Mouse (Mus musculus) monocyte, adult 5-6 weeks (primary cell): ENCODE measurements around the gene Slc38a9. TPM values are rescaled to one million over a fixed set of nuclear protein-coding genes. Genes with fewer than 3 reads are reported as not detected.

ENCODE experiments used
- ATAC-seq: fragments of 153-309, 156-312 bp; replicated peaks from 2 replicates; pipeline ENCODE4 v1.8.0; 2017; ENCODE audit warnings: mild to moderate bottlenecking; ENCODE audit not compliant: low TSS enrichment, insufficient number of reproducible peaks, severe bottlenecking, poor library complexity, low FRiP score
- total RNA-seq: library from RNA; stranded (forward); fragments of 200-1000, 200-491, 200-594 nt; gene quantifications from 3 replicates; pipeline ENCODE4 v1.2.3, GENCODE M21; 2017

The Slc38a9 gene
- 33.1 to 48.4 TPM (median 35.9 TPM) in 3 replicates for total RNA-seq

DNA sequence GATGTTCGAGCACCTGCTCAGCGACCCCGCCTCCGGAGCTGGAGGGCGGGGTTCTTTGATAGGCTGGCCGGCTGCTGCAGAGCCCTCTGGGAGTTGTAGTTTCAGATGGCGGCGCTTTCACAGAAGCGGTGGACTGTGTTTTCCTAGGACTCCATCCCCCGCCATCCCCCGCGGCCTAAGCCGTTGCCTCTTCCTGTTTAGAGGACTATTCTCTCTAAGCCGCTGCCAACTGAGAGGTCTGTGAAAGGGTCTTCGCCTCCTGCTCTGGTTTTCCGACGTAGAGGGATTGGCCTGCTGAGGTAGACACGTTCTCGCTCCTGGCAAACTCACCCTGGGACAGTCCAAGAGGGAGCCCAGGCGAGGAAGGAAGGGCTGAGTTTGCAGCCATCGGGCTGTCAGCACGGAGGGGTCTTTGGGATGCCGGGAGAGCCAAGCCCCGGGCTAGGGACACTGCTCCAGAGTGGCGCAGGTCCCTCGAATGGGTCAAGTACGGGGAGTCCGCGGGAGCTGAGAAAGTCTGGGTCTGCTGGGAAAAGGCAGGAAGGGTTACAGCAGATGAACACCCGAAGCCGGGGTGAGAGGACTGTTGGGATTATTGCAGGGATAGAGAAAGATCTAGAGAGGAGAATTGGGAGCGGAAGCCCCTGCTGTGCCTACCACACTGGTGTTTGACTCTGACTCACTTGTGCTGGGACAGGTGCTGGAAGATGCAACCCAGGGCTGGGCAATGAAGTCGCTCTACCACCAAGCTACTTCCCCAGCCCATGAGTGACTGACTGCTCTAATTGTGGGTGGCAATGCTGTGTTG is at the start of gene Slc38a9:
TSS of gene Slc38a9 (plus strand) at position 178 of the 808 bp plus-strand sequence.
- peak; percentile 96 for ATAC-seq

DNA sequence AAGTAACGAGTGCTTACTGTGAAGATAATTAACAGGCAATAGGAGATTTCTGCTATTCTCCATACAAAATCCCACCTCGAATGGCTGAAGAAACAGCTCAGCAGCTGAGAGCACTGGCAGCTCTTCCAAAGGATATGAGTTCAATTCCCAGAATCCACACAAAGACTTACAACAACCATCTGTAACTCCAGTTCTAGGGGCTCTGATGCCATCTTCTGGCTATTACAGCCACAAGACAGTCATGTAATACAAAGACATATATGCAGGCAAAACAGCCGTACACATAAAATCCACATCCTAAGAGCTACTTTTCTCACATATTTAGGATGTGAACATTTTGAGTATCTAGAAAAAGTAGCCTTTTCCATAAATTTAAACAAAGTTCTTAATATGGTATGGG is 39.0 kb upstream of the Slc38a9 start:
- no peak for ATAC-seq

DNA sequence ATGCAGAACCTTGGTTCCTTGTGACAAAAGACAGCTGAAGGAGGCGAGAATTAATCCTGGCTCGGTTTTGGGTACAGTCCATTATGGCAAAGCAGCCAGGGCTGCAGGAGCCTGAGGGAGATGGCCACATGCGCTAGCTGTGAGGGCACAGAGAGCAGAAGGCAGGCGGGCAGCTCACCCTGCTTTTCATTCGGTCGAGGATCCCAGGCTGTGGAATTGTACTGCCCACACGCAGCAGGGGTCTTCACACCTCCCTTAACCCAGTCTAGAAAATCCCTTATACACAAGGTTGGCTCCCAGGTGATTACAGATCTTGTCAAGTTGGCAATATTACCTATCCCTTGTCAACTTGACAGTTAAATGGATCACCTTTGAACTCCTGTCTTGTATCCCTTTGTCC is 36.9 kb upstream of the Slc38a9 start:
- ATAC-seq = no peak

DNA sequence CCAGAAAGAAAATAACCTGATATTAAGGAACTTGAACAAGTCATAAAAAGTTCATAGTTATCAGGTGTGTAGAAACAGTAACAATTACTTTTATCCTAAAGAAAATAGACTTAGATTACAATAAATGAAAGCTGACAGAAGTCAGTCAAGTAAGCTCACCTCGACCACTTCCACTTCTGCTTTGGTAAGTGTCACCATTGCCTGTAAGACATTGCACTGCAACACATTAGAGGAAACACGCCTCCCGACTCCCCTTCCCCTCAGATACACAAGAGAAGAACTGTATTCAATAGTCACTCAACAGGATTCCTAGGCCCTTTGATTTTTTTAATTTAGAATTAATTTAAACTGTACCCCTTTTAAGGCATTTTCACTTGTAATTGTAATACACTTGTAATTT is 35.9 kb upstream of the Slc38a9 start:
- ATAC-seq = no peak

- ATAC-seq = no peak
Measured at GRCm38 (mm10) chr13:112625566-112625965, 35.0 kb upstream of the Slc38a9 start.

- ATAC-seq = peak; percentile 79; the same call in 1 of the 2 replicates
Measured at GRCm38 (mm10) chr13:112635174-112635837, 25.2 kb upstream of the Slc38a9 start.

GRCm38 (mm10) chr13:112636498-112636897 is 24.1 kb upstream of the Slc38a9 start:
- no peak for ATAC-seq

DNA sequence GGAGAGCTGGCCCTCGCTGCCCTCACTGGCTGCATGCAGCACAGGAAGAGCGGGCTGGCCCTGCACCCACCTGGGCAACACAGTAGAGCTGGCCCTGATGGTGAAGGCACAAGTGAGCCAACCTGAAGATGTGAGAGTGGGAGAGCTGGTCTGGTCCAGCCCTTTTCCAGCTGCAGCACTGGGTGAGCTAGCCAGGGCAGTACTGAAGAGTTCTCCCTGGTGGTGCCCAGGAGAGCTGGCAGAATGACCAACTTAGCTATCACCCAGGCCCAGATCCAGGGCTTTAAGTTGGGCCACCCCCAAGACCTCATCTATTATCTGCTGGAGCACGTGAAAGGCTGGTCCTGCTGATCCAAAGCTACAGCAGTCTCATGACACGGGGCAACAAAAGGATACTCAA is 21.4 kb upstream of the Slc38a9 start:
- ATAC-seq = no peak

- no peak for ATAC-seq
Measured at GRCm38 (mm10) chr13:112642897-112643296, 17.7 kb upstream of the Slc38a9 start.

- ATAC-seq = no peak
Measured at GRCm38 (mm10) chr13:112644996-112645395, 15.6 kb upstream of the Slc38a9 start.

GRCm38 (mm10) chr13:112645529-112646186 is 14.9 kb upstream of the Slc38a9 start:
- ATAC-seq = no peak

- no peak for ATAC-seq
Measured at GRCm38 (mm10) chr13:112651183-112651582, 9.4 kb upstream of the Slc38a9 start.

DNA sequence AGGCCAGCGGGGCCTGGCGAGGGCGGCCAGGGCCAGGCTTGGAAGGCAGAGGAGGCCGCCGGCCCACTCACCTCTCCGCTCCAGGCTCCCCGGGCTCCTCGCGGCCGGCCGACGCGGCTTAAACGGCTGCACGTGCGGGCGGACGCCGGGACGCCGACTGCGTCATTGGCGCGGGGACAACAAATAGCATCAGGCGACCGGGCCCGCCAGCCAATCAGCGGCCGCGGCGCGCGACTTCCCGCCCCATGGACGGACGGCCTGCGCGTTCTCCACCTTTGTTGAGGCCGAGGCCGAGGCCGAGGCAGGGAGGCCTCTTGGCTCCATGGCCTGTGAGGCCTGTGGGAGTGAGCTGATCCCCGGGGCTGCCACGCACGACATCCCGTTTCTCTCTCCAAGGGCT is 8.3 kb upstream of the Slc38a9 start, which contains the start of gene Ddx4:
TSS of gene Ddx4 (minus strand) at position 271 of the 400 bp plus-strand sequence.
- ATAC-seq = no peak

- ATAC-seq = no peak
Measured at GRCm38 (mm10) chr13:112659986-112660573, 471 bp upstream of the Slc38a9 start.

DNA sequence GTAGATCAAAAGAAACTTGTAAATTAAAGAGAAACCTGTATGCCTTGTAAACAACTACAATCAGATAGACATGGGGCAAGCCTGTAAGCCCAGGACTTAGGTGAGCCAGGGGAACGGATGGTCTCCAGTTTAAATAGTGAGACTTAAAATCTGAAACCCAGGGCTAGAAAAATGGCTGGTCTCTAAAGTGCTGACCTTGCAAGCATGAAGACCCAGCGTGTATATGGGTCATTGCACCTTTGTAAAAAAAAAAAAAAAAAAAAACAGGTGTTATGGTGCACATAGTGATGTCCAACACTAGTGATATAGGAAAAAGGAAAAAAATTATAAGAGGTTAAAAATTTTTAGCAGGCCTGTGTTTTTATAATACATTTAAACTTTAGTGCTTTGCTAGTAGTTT is 1.1 kb downstream of the Slc38a9 start:
- no peak for ATAC-seq

GRCm38 (mm10) chr13:112666433-112667024 is 6.0 kb downstream of the Slc38a9 start:
- peak; percentile 95 for ATAC-seq

DNA sequence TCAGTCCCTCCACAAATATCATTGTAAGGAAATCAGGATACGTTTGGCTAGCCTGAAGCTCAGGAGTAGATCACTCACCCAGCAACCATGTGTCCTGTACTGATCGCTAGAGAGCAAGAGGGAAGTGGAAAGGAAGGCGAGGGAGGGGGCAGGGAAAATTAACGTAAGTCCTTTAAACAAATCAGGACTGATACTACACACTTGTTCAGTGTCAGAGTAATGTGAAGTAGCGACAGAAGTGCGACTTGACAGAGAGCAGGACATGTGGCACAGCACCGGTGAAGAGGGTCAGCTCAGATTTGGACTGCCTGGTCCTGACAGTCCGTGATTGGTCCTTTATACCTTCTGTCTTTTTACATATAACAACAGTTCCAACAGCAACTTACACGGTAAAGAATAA is 6.7 kb downstream of the Slc38a9 start:
- 0 out of 2 replicates have a peak, but pooled peaks have one; percentile 10 for ATAC-seq

- no peak for ATAC-seq
Measured at GRCm38 (mm10) chr13:112671708-112672107, 11.2 kb downstream of the Slc38a9 start.

DNA sequence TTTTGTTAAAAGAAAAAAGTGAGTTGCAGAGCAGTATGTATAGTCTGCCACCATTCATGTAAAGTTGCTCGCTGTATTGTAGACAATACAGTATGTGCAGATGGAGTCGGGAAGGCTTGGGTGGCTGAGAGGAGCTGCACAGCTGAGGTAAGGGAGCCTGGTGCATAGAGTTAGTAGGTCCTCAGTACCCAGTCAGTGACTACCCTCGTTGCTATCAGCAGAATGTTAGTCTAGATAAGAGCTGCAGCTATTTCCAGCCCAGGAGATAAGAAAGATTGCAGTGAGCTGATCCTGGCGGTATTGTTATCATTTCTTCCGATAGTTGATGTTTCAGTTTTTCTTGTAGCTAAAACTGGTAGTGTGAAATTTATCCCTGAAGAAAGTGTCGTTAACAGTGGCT is 12.2 kb downstream of the Slc38a9 start:
- no peak for ATAC-seq
